Mouse (Mus musculus) lung, embryonic 16.5 days (tissue): ENCODE data around the gene En2. TPM values are rescaled to one million over a fixed set of nuclear protein-coding genes. Genes with fewer than 3 reads are reported as not detected.

Source experiments
- ATAC-seq: fragments of 200-750 bp; cut with Nextera tagmentation; 2 replicates; pipeline ENCODE4 v1.8.0; 2017; ENCODE audit warnings: low read depth, mild to moderate bottlenecking, moderate library complexity
- H3K27ac ChIP-seq: fragments of 300-500 bp; sonication (generic); 2 replicates; pipeline ENCODE4 v1.5.1; 2014; ENCODE audit warnings: mild to moderate bottlenecking, control low read depth, low read length
- H3K27me3 ChIP-seq: fragments of 300-500 bp; sonication (generic); 2 replicates; pipeline ENCODE4 v1.6.1; 2014; ENCODE audit warnings: low read depth, low read length, mixed read lengths; ENCODE audit not compliant: control insufficient read depth, insufficient read depth
- H3K36me3 ChIP-seq: fragments of 300-500 bp; sonication (generic); 2 replicates; pipeline ENCODE4 v1.6.1; 2014; ENCODE audit warnings: low read length; ENCODE audit not compliant: control insufficient read depth, insufficient read depth
- H3K4me1 ChIP-seq: fragments of 300-500 bp; sonication (generic); replicated peaks from 2 replicates; pipeline ENCODE4 v1.6.1; 2014; ENCODE audit warnings: low read length, mixed read lengths; ENCODE audit not compliant: control insufficient read depth, insufficient read depth
- H3K4me2 ChIP-seq: fragments of 300-500 bp; sonication (generic); 2 replicates; pipeline ENCODE4 v1.6.1; 2014; ENCODE audit warnings: low read depth, low read length, control low read depth
- H3K4me3 ChIP-seq: fragments of 300-500 bp; sonication (generic); 2 replicates; pipeline ENCODE4 v1.5.1; 2014; ENCODE audit warnings: mild to moderate bottlenecking, low read length, control low read depth
- H3K9ac ChIP-seq: fragments of 300-500 bp; sonication (generic); 2 replicates; pipeline ENCODE4 v1.6.1; 2014; ENCODE audit warnings: low read length, control low read depth
- H3K9me3 ChIP-seq: fragments of 300-500 bp; sonication (generic); 2 replicates; pipeline ENCODE4 v1.6.1; 2016; ENCODE audit warnings: low read length; ENCODE audit not compliant: control insufficient read depth
- WGBS: fragments of 180-500 bp; shearing (Covaris S2); extraction: QIAGEN DNeasy Blood & Tissue Kit; methylation state at CpG from one replicate; pipeline ENCODE4 v1.1.7; 2014; 5-methylcytosine and 5-hydroxymethylcytosine counted together
- polyA plus RNA-seq: library from polyadenylated mRNA; unstranded; fragments of >200 nt; fragmentation: Nextera tagmentation; extraction: Ambion mirVana; gene quantifications from 2 replicates; pipeline ENCODE4 v1.2.1, GENCODE M21; 2015

The En2 gene
- polyA plus RNA-seq, 1 experiment from 2014 or later: not detected

DNA sequence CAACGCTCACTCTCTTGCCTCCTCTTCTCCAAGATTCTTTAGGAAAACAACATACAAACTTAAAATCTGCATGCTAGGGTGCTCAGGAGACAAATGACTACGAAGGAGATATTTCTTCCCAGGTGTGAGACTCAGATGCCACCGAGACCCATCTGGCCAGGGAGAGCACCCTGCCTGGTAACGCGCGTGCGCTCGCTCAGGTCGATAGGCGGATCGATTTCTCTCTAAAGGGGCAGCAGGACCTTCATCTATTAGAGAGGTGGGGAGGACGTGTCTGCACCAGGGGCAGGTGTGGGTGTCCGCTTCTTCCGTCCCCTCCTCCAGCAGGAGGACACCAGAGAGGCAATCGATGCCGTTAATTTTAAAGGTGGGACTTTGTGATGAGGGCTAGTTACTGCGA lies 7.7 kb upstream of the En2 start:
- no peak overlapping the region for H3K4me3 ChIP-seq
- no peak overlapping the region for H3K9ac ChIP-seq
- ATAC-seq: no peak
- no peaks in the 10 kb centered on the region for H3K4me1 ChIP-seq
- peaks cover 75% of the 10 kb centered on the region for H3K27me3 ChIP-seq
- no peaks in the 10 kb centered on the region for H3K9me3 ChIP-seq
- WGBS: under 1% methylated on average over 17 of the region's 17 CpGs
- no peaks in the 10 kb centered on the region for H3K36me3 ChIP-seq
- H3K4me2 ChIP-seq: no peak overlapping the region
- H3K27ac ChIP-seq: no peak overlapping the region

GRCm38 (mm10) chr5:28158308-28159071 lies 7.0 kb upstream of the En2 start:
- under 1% methylated on average over 31 of the region's 31 CpGs for WGBS
- no peak for ATAC-seq
- H3K4me2 ChIP-seq: no peak overlapping the region
- peaks cover 82% of the 10 kb centered on the region for H3K27me3 ChIP-seq
- no peaks in the 10 kb centered on the region for H3K4me1 ChIP-seq
- no peaks in the 10 kb centered on the region for H3K36me3 ChIP-seq
- no peaks in the 10 kb centered on the region for H3K9me3 ChIP-seq
- H3K9ac ChIP-seq: no peak overlapping the region
- no peak overlapping the region for H3K27ac ChIP-seq
- no peak overlapping the region for H3K4me3 ChIP-seq

DNA sequence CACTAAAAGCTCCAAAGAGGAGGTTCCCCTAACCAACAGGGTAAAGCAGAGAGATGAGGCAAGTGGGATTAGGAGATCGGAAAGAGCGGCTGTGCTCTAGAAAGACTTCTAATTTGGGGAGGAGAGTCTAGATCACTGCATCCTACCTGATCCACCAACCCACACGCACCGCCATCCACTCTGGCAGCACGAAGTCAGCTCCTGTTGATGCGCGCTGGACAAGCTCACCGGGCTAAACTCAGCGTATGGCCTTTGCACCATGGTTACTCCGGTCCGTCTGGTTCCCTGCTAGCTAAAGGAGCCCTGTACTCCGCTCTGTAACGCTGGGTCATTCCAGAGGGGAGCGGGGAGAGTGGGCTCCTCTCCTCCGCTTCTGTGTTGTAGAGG lies 6.4 kb upstream of the En2 start:
- Histone ChIP-seq H3K4me2 (no peak overlapping the region), H3K4me1 (no peaks in the 10 kb centered on the region)

GRCm38 (mm10) chr5:28159891-28160470 lies 5.5 kb upstream of the En2 start:
- H3K27me3 ChIP-seq: peaks cover 88% of the 10 kb centered on the region
- H3K4me1 ChIP-seq: no peaks in the 10 kb centered on the region; the same call in 1 of the 2 replicates
- H3K36me3 ChIP-seq: no peaks in the 10 kb centered on the region
- no peak overlapping the region for H3K4me2 ChIP-seq
- 7% methylated on average over 8 of the region's 8 CpGs for WGBS
- no peak overlapping the region for H3K27ac ChIP-seq
- no peak overlapping the region for H3K9ac ChIP-seq
- H3K4me3 ChIP-seq: no peak overlapping the region
- H3K9me3 ChIP-seq: no peaks in the 10 kb centered on the region
- no peak for ATAC-seq

More for the DNA sequence above, 6.4 kb upstream of the En2 start:
- peaks cover 82% of the 10 kb centered on the region for H3K27me3 ChIP-seq
- 1% methylated on average over 15 of the region's 15 CpGs for WGBS
- H3K9ac ChIP-seq: no peak overlapping the region
- no peak overlapping the region for H3K27ac ChIP-seq
- no peak overlapping the region for H3K4me3 ChIP-seq
- no peaks in the 10 kb centered on the region for H3K36me3 ChIP-seq
- H3K9me3 ChIP-seq: no peaks in the 10 kb centered on the region
- ATAC-seq: no peak

DNA sequence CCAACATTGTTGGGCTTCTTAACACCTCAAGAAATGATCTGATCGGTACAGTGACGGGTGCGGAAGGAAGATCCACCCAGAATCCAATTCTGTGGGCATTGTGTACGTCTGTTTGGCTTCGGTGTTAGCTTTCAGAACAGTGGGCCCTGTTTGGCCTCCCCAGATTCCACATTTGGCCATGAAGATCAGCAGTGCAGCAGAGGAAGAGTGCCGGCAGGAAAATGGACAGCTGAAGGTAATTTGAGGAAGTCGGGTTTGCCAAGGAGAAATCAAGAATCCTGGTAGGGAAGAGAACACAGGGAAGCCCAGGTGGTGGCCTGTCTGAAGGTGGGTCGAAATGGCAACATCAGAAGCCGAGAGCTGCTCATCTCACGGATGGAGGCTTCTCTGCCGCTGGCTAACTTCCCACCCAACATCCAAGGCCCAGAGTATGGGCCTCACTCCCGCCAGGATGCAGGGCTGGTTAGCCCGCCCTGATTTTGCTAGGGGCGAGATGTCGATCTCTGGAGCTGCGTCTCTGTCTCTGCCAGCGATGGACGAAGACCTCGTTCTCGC lies 4.0 kb upstream of the En2 start:
- WGBS: 3% methylated on average over 20 of the region's 20 CpGs
- H3K9ac ChIP-seq: no peak overlapping the region
- H3K9me3 ChIP-seq: no peaks in the 10 kb centered on the region
- no peaks in the 10 kb centered on the region for H3K36me3 ChIP-seq
- H3K27ac ChIP-seq: no peak overlapping the region
- H3K4me3 ChIP-seq: no peak overlapping the region
- peaks cover 95% of the 10 kb centered on the region for H3K27me3 ChIP-seq
- H3K4me1 ChIP-seq: peaks cover 13% of the 10 kb centered on the region
- H3K4me2 ChIP-seq: peak overlapping the region; percentile 5; the same call in 1 of the 2 replicates
- no peak for ATAC-seq

GRCm38 (mm10) chr5:28161938-28162402 lies 3.5 kb upstream of the En2 start:
- H3K4me3 ChIP-seq: no peak overlapping the region
- H3K36me3 ChIP-seq: no peaks in the 10 kb centered on the region
- no peak for ATAC-seq
- no peaks in the 10 kb centered on the region for H3K9me3 ChIP-seq
- H3K27ac ChIP-seq: no peak overlapping the region
- peaks cover 18% of the 10 kb centered on the region for H3K4me1 ChIP-seq
- H3K9ac ChIP-seq: no peak overlapping the region
- WGBS: 1% methylated on average over 24 of the region's 24 CpGs
- peak overlapping the region; percentile 5; the same call in 1 of the 2 replicates for H3K4me2 ChIP-seq
- H3K27me3 ChIP-seq: peaks cover 95% of the 10 kb centered on the region

GRCm38 (mm10) chr5:28163926-28164325 lies 1.6 kb upstream of the En2 start:
- 4% methylated on average over 1 of the region's 1 CpGs for WGBS
- H3K9ac ChIP-seq: no peak overlapping the region
- peaks cover 21% of the 10 kb centered on the region for H3K4me1 ChIP-seq
- peaks cover 95% of the 10 kb centered on the region for H3K27me3 ChIP-seq
- H3K4me2 ChIP-seq: no peak overlapping the region
- no peaks in the 10 kb centered on the region for H3K36me3 ChIP-seq
- no peak overlapping the region for H3K27ac ChIP-seq
- ATAC-seq: no peak
- no peaks in the 10 kb centered on the region for H3K9me3 ChIP-seq
- H3K4me3 ChIP-seq: no peak overlapping the region

DNA sequence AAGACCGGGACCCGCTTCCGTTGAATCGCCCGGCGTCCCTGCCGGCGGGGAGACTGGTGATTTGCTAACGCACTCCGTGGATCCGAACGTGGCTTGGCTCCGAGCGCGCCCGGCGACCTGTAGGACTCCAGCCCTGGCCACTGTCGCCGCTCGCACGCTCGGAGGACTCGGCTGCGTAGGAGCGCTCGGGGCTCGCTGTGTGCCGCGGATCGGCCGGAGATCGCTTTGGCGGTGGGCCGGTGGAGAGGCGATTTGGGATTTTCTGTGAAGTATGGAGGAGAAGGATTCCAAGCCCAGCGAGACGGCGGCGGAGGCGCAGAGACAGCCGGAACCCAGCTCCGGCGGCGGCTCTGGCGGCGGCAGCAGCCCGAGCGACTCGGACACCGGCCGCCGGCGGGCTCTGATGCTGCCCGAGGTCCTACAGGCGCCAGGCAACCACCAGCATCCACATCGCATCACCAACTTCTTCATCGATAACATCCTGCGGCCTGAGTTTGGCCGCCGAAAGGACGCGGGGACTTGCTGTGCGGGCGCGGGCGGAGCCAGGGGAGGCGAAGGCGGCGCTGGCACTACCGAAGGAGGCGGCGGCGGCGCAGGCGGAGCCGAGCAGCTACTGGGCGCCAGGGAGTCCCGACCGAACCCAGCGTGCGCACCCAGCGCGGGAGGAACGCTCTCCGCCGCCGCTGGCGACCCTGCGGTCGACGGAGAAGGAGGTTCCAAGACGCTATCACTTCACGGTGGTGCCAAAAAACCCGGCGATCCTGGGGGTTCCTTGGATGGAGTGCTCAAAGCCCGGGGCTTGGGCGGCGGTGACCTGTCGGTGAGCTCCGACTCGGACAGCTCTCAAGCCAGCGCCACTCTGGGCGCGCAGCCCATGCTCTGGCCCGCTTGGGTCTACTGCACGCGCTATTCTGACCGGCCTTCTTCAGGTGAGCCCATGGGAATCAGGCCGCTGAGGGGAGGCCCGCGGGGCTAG lies 1.1 kb downstream of the En2 start:
- peak; percentile 42 for ATAC-seq
- peak overlapping the region; percentile 98 for H3K4me2 ChIP-seq
- H3K36me3 ChIP-seq: no peaks in the 10 kb centered on the region
- H3K9ac ChIP-seq: no peak overlapping the region
- H3K4me3 ChIP-seq: peak overlapping the region; percentile 56
- H3K27me3 ChIP-seq: peaks cover 92% of the 10 kb centered on the region
- peaks cover 21% of the 10 kb centered on the region for H3K4me1 ChIP-seq
- no peaks in the 10 kb centered on the region for H3K9me3 ChIP-seq
- no peak overlapping the region for H3K27ac ChIP-seq
- under 1% methylated on average over 98 of the region's 111 CpGs for WGBS
